21 mouse cellular contexts compared by ENCODE assay signal in the genomic region with DNA sequence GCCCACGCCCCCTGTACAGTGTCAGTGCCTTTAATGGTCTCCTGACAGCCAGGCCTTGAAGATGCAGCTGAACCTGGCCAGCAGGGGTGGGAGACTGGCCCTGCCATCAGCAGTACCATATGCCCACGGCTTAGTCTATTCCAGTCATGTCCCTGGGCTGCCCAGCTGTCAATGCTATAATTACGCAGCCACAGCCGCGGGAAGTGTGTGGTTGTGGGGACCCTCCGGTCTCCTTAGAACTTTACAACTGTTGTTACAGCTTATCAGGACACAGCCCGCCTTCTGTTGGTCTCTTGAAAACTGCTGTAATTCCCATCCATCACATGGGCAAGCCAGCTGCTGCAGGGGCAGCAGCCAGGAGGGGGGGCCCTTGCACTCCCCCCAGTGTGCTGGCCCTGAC.
DNase-seq lines count a peak whose midpoint lies in the region; ATAC-seq lines count a peak whose summit lies in the region.
"Had no signal": no experiment of that assay in that cellular context is flagged by ENCODE, and none has a peak within 500 bp of the region (broad histone marks: within the 10 kb centered on the region; RNA-seq: fewer than 3 reads in every experiment).

No protein-coding gene starts in this region.

- H3K36me3 ChIP-seq in limb, embryonic 15.5 days: no peaks in the 10 kb centered on the region
- H3K36me3 ChIP-seq in liver, embryonic 12.5 days: no peaks in the 10 kb centered on the region
- H3K36me3 ChIP-seq: intestine, embryonic 15.5 days; midbrain, embryonic 13.5 days had no signal

- no peaks in the 10 kb centered on the region for H3K4me1 ChIP-seq in limb, embryonic 15.5 days
- H3K4me1 ChIP-seq in liver, embryonic 12.5 days: no peaks in the 10 kb centered on the region
- H3K4me1 ChIP-seq: forebrain, embryonic 13.5 days; intestine, embryonic 15.5 days; midbrain, embryonic 13.5 days had no signal

- ATAC-seq in limb, embryonic 15.5 days (ENCODE audit: insufficient number of reproducible peaks, low FRiP score, low TSS enrichment, low read depth): peak; percentile 58; the same call in 1 of the 2 replicates
- no peak for ATAC-seq in erythroblast, adult 5-6 weeks (replicated peaks; ENCODE audit: low FRiP score, poor library complexity, severe bottlenecking)
- ATAC-seq in liver, embryonic 12.5 days: no peak
- ATAC-seq: activated CD4-positive, CD25-positive, alpha-beta regulatory T cell, adult 4 months; forebrain, embryonic 13.5 days; intestine, embryonic 15.5 days; liver, postnatal 0 days; midbrain, embryonic 13.5 days had no signal

- H3K9me3 ChIP-seq in limb, embryonic 15.5 days: no peaks in the 10 kb centered on the region
- H3K9me3 ChIP-seq in liver, embryonic 12.5 days (replicated peaks): no peaks in the 10 kb centered on the region
- H3K9me3 ChIP-seq: forebrain, embryonic 13.5 days; intestine, embryonic 15.5 days; midbrain, embryonic 13.5 days had no signal

- H3K27ac ChIP-seq in limb, embryonic 15.5 days: no peak overlapping the region
- H3K27ac ChIP-seq in liver, embryonic 12.5 days: no peak overlapping the region
- H3K27ac ChIP-seq: forebrain, embryonic 13.5 days; intestine, embryonic 15.5 days; kidney, postnatal 0 days; macrophage; midbrain, embryonic 13.5 days; stomach, postnatal 0 days had no signal

- 35% methylated on average over 7 of the region's 7 CpGs for WGBS in limb, embryonic 15.5 days
- WGBS in liver, embryonic 12.5 days (ENCODE audit: insufficient replicate concordance): 60% methylated on average over 7 of the region's 7 CpGs

- intact Hi-C loops in left cerebral cortex, postnatal 14 days (cut with DNase I): no loop called here

- peak; percentile 19 for DNase-seq in embryo, embryonic 11 days
- no peak for DNase-seq in embryo, embryonic 9.5 days (ENCODE audit: extremely low spot score)
- peak; percentile 19 to 62 for DNase-seq in left cerebral cortex, postnatal 14 days (ENCODE audit: low spot score in 2 of 2)
- no peak for DNase-seq in left cerebral cortex, adult 11 months (ENCODE audit: low spot score)
- DNase-seq in brain, adult 2 months (ENCODE audit: low read depth, low spot score): peak; percentile 27
- DNase-seq: adrenal gland, postnatal 25 days; cerebellum, adult 9-11 months; gastrocnemius, postnatal 10 days; heart, postnatal 36 days; liver, postnatal 0 days; thymus, postnatal 14 days had no signal

- no peak overlapping the region for H3K4me2 ChIP-seq in limb, embryonic 15.5 days
- no peak overlapping the region for H3K4me2 ChIP-seq in liver, embryonic 12.5 days
- H3K4me2 ChIP-seq: forebrain, embryonic 13.5 days; intestine, embryonic 15.5 days; midbrain, embryonic 13.5 days had no signal

- H3K9ac ChIP-seq in limb, embryonic 15.5 days: no peak overlapping the region
- no peak overlapping the region for H3K9ac ChIP-seq in liver, embryonic 12.5 days
- H3K9ac ChIP-seq: forebrain, embryonic 13.5 days; intestine, embryonic 15.5 days; liver, postnatal 0 days; midbrain, embryonic 13.5 days had no signal

- no peaks in the 10 kb centered on the region for H3K27me3 ChIP-seq in limb, embryonic 15.5 days
- H3K27me3 ChIP-seq in liver, embryonic 12.5 days (replicated peaks): no peaks in the 10 kb centered on the region
- H3K27me3 ChIP-seq: forebrain, embryonic 13.5 days; intestine, embryonic 15.5 days; midbrain, embryonic 13.5 days had no signal

- H3K4me3 ChIP-seq in limb, embryonic 15.5 days: no peak overlapping the region
- no peak overlapping the region for H3K4me3 ChIP-seq in liver, embryonic 12.5 days
- H3K4me3 ChIP-seq: forebrain, embryonic 13.5 days; intestine, embryonic 15.5 days; midbrain, embryonic 13.5 days had no signal

Comparison
In these comparisons a context has a peak if more than half of its experiments do, and no peak if none do; other contexts are left out.
1. DNase-seq: peak in embryo, embryonic 11 days (single experiment), left cerebral cortex, postnatal 14 days (2 of 2) and brain, adult 2 months (single experiment); none in embryo, embryonic 9.5 days (single experiment) and left cerebral cortex, adult 11 months (single experiment).